Mouse (Mus musculus) layer of hippocampus, postnatal 14 days (tissue): ENCODE results near the gene Got2. TPM values are rescaled to one million over a fixed set of nuclear protein-coding genes. Genes with fewer than 3 reads are reported as not detected.

ENCODE experiments used
- DNase-seq, 2 experiments: peaks; one replicate each; pipeline ENCODE4 v3.0.0; 2021 to 2022; ENCODE audit warnings: low spot score in 2 of 2, mixed read lengths in 1 of 2
- long read RNA-seq, 2 experiments: library from polyadenylated mRNA; stranded (forward); transcript quantifications; one replicate each; pipeline ENCODE4 v2.0.0; 2021
- total RNA-seq, 2 experiments: library from RNA; stranded (reverse); gene quantifications; 2 replicates each; pipeline ENCODE4 v1.2.3; 2021

Gene Got2
- total RNA-seq: 100 to 1,000 TPM; 237 to 247 TPM
- long read RNA-seq, experiment 1, transcript Got2-201 (10 exons, 2,530 nt): major isoform, 17 of 69 reads
- long read RNA-seq, experiment 1, partial matches to known transcripts: 30 of 69 reads
- long read RNA-seq, experiment 1, other reads (novel, unspliced or antisense): 20 of 69 reads
- long read RNA-seq, experiment 2, transcript Got2-201 (10 exons, 2,530 nt): major isoform, 22 of 101 reads
- long read RNA-seq, experiment 2, partial matches to known transcripts: 8 of 101 reads
- long read RNA-seq, experiment 2, other reads (novel, unspliced or antisense): 71 of 101 reads

- DNase-seq: peak; percentile 91 to 92
Measured at GRCm38 (mm10) chr8:95888285-95889136, at the start of gene Got2. Got2 (minus strand) TSS chr8:95888547.

GRCm38 (mm10) chr8:95932841-95933240 lies 44.5 kb upstream of the Got2 start:
- peak; percentile 43 to 57 for DNase-seq

GRCm38 (mm10) chr8:95929821-95930220 lies 41.5 kb upstream of the Got2 start:
- no peak for DNase-seq

DNA sequence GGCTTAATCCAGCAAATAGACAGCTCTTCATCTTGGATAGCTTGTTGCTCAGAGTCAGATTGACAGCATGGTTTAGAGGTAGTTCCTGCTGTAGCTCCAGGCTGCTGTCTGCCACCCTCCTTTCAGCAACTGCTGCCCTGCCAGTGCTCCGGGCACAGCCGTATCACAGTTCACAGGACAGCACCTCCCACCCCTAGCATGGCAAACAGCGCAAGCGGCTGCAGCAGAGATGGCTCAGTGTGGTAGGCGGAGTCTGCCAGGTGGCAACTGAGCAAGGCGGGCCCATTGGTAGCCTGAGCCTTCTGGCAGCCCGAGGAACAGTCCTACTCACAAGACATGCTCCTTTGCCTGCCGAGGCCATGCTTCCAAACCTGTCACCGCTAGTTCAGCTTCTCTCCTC lies 27.8 kb upstream of the Got2 start:
- DNase-seq: no peak

- peak; percentile 68 to 85 for DNase-seq
Measured at GRCm38 (mm10) chr8:95914905-95915643, 26.7 kb upstream of the Got2 start.

DNA sequence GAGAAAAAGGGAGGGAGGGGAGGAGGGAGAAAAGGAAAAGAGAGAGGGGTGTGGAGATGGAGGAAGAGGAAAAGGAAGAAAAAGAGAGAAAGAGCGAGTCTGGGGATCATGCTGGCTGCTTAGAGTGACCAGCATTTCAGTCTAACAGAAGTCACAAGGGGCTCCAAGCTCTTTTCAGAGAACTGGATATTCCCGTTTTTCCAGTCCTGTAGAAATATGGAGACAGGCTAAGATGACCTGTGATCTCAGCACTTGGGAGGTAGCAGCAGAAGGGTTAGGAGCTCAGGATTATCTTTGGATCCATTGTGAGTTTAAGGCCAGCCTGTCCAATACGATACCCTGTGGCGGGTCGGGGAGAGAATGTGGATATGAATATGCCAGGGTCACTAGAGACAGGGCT lies 22.9 kb upstream of the Got2 start:
- DNase-seq: no peak

DNA sequence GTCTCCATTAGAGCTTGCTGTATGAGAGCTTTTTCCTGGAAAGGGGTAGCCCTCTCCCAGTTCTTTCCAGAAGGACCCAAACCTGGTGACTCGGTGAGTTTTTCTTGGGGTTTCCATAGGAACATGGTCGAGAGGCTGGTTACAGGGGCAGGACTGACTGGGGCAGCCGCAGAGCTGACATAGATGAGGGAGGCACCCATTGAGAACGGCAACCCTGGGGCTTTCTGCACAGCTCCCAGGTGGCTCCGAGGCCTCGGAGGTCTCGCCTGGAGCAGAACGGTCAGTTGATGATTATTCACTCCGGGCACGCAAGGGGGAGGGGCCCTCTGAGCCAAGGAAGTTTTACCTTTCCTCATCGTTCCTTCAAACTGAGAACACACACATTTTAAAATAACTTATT lies 19.5 kb upstream of the Got2 start:
- no peak for DNase-seq

GRCm38 (mm10) chr8:95906738-95907137 lies 18.4 kb upstream of the Got2 start:
- no peak for DNase-seq

DNA sequence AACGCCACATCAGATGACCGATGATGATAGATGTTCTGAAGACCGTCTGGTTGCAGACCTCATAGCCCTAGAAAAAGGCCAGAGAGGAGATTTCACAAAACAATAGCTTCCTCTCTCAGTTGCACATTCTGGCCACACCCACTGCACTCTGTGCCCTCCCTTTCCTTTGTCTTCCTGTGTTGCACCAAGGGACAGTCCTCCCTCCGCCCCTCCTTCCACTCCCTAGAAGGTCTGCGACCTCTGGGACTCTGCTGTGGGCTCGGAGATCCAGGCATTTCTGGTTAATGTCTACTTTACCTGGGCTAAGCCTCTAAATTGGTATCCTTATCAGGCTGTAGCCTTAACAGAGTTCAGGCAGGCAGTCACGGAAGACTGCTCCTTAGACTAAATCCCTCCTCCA lies 13.5 kb upstream of the Got2 start:
- no peak for DNase-seq

GRCm38 (mm10) chr8:95893701-95894100 lies 5.4 kb upstream of the Got2 start:
- DNase-seq: no peak

- peak; percentile 86 to 88 for DNase-seq
Measured at GRCm38 (mm10) chr8:95887578-95888284, 616 bp downstream of the Got2 start.

DNA sequence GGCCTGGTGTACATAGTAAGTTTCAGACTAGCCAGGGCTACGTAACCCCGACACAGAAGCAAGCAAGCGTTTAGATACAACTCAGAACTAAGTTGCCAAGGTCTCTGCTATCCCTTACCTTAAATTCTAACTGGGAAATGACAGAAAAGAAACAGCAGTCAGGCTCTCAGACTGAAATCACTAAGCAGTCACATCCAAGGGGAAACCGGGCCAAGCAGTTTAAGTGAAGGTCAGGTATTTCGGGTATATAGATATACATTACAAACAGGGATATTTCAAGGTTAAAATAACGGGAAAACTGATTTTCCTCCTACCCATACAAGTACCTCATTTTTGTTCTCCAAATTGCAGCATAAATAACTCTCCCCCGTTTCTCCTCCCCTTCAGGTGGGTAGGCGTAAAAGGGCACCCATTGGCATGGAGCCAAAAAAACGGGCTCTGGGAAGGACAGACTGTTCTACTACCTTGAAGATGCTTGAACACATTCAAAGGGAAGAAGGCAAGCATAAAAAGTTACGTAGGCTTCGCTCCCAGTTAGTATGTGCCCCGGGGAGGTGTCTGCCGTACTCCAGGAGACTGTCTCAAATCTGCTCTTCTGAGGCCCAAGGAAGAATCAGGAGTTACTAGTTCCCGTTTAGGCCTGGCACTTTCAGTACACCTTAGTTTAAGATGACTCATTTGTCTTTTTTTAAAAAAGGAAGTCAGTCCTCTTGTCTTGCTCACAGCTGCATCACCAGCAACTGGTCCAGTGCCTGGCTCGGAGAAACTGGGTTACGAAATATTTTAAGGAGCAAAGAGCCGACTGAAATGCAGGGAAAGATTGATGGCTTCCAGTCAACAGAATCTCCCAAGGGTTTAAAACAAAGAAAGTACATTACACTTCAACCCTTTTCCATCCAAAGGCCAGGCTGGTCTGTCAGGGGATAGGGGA lies 1.4 kb downstream of the Got2 start:
- DNase-seq: peak in 1 of 2 experiments; percentile 16

DNA sequence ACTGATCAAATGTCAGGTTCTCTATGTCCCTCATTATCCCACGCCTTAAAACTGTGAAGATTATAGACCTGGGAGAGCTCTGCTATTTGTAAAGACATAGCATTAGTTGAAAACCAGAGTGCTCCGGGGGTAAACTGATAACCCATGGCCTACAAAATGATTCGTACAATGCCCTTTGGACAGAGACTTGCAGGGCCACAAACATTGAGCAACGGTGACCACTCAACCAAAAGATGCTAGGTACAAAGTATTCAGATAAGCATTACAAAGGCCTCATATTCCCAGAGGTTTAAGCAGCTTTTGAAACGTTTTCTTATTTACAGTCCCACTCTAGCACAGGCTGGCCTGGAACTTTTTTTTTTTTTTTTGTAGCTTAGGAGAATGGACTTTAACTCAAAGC lies 2.4 kb downstream of the Got2 start:
- DNase-seq: no peak

DNA sequence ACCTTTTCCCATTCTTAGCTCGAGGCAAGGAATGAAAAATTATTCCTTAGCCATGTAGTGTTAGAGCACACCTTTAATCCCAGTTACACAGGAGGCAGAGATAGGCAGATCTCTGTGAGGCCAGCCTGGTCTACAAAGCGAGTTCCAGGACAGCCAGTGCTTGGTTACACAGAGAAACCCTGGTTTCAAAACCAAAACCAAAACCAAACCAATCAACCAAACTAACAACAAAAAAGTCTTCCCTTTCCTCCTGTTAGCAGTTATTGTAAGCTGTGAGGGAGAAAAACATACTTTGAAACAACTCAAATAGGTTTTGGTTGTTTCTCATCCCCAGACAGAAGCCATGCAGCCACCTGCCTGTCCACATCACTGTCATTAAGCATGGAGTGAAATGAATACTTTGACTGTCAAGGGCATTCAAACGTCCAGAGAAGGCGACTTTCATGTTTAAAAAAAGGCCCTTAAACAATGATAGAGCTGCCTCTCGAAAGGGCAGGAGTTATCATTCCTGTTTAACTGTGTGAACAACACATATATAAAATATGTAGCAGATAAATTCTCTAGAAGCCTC lies 3.0 kb downstream of the Got2 start:
- DNase-seq: no peak

DNA sequence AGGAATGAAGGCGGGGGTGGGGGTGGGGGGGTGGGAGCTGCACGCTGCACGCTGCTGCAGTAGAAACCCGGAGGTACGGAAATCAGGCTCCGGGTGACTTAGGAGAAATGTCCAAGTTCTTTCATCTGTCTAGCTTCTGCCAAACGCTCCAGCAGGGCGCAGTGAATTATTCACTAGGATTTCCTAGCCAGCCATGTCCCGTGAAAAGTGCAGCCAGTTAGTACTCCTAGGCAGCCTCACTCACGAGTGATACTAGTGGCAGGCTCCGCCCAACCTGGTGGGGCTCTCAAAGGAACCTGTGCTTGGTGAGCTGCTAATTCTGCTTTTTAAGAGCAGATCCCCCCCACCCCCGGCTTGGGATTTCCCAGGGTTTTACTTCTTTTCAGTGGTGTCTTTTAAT lies 3.9 kb downstream of the Got2 start:
- DNase-seq: no peak

DNA sequence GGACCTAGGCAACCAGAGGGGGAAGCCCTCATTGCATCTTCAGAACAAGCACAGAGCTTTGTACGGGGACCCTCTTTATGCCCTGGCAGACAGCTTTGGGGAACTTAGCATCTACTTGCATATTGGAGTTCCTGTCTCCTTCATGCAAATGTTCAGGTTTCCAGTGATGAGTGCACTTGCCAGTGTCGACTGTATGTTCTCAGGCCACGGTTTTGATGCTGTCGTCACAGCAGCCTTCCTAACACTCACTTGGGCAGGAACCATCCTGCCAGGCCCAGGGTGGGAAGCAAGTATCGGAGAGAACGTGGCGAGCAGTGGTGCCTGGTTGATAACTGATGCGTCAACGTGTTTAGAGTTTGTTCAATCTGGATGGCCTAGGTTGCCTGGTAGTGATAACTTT lies 6.2 kb downstream of the Got2 start:
- no peak for DNase-seq

- no peak for DNase-seq
Measured at GRCm38 (mm10) chr8:95881576-95881975, 6.8 kb downstream of the Got2 start.

- DNase-seq: no peak
Measured at GRCm38 (mm10) chr8:95879823-95880222, 8.5 kb downstream of the Got2 start.

GRCm38 (mm10) chr8:95878176-95878962 lies 10.0 kb downstream of the Got2 start:
- DNase-seq: no peak
